Mouse (Mus musculus): Measurements from ENCODE around the gene Tmem233. TPM values are rescaled to one million over a fixed set of nuclear protein-coding genes. Genes with fewer than 3 reads are reported as not detected.
A peak's percentile ranks its signal among the peaks of the same experiment; 100 is the strongest.

The Tmem233 gene
- polyA plus RNA-seq, 1 experiment from 2014 or later = not detected

GRCm38 (mm10) chr5:116080736-116081135 lies 2.3 kb downstream of the Tmem233 start:
- DNase-seq (ENCODE audit: low spot score) (no peak), ATAC-seq (ENCODE audit: low FRiP score) (no peak)
- no peak overlapping the region for H3K4me3 ChIP-seq (replicated peaks; ENCODE audit: low read length)
- no peaks in the 10 kb centered on the region for H3K4me1 ChIP-seq (replicated peaks; ENCODE audit: control insufficient read depth, insufficient read depth, low read length)
- H3K9ac ChIP-seq = no peak overlapping the region
- H3K4me2 ChIP-seq (replicated peaks) = no peak overlapping the region
- H3K27ac ChIP-seq = no peak overlapping the region
- 68% methylated on average over 6 of the region's 6 CpGs for WGBS
- peaks cover 22% of the 10 kb centered on the region for H3K27me3 ChIP-seq (ENCODE audit: control insufficient read depth, insufficient read depth, low read length)
- no peaks in the 10 kb centered on the region for H3K9me3 ChIP-seq (ENCODE audit: control insufficient read depth, low read length)
- H3K36me3 ChIP-seq (replicated peaks; ENCODE audit: control insufficient read depth, insufficient read depth) = no peaks in the 10 kb centered on the region

- Histone ChIP-seq H3K27me3 (ENCODE audit: control insufficient read depth, insufficient read depth, low read length) (no peaks in the 10 kb centered on the region), H3K36me3 (replicated peaks; ENCODE audit: control insufficient read depth, insufficient read depth) (no peaks in the 10 kb centered on the region), H3K9ac (no peak overlapping the region), H3K4me2 (replicated peaks) (no peak overlapping the region), H3K4me1 (replicated peaks; ENCODE audit: control insufficient read depth, insufficient read depth, low read length) (no peaks in the 10 kb centered on the region), H3K27ac (no peak overlapping the region), H3K4me3 (replicated peaks; ENCODE audit: low read length) (no peak overlapping the region), H3K9me3 (ENCODE audit: control insufficient read depth, low read length) (no peaks in the 10 kb centered on the region)
- 98% methylated on average over 4 of the region's 4 CpGs for WGBS
- DNase-seq (ENCODE audit: low spot score) (no peak), ATAC-seq (ENCODE audit: low FRiP score) (no peak)
Measured at GRCm38 (mm10) chr5:116069618-116070017, 13.4 kb downstream of the Tmem233 start.

GRCm38 (mm10) chr5:116052826-116053225 lies 30.2 kb downstream of the Tmem233 start:
- no peak for ATAC-seq (ENCODE audit: low FRiP score)
- H3K4me1 ChIP-seq (replicated peaks; ENCODE audit: control insufficient read depth, insufficient read depth, low read length) = no peaks in the 10 kb centered on the region
- no peak overlapping the region for H3K4me3 ChIP-seq (replicated peaks; ENCODE audit: low read length)
- WGBS = 62% methylated on average over 6 of the region's 6 CpGs
- no peaks in the 10 kb centered on the region for H3K36me3 ChIP-seq (replicated peaks; ENCODE audit: control insufficient read depth, insufficient read depth)
- no peak for DNase-seq (ENCODE audit: low spot score)
- H3K4me2 ChIP-seq (replicated peaks) = no peak overlapping the region
- no peaks in the 10 kb centered on the region for H3K27me3 ChIP-seq (ENCODE audit: control insufficient read depth, insufficient read depth, low read length)
- no peak overlapping the region for H3K27ac ChIP-seq
- H3K9ac ChIP-seq = no peak overlapping the region
- H3K9me3 ChIP-seq (ENCODE audit: control insufficient read depth, low read length) = no peaks in the 10 kb centered on the region

GRCm38 (mm10) chr5:116052171-116052570 lies 30.9 kb downstream of the Tmem233 start:
- Histone ChIP-seq H3K27me3 (ENCODE audit: control insufficient read depth, insufficient read depth, low read length) (no peaks in the 10 kb centered on the region), H3K9ac (no peak overlapping the region), H3K36me3 (replicated peaks; ENCODE audit: control insufficient read depth, insufficient read depth) (no peaks in the 10 kb centered on the region), H3K4me3 (replicated peaks; ENCODE audit: low read length) (no peak overlapping the region), H3K27ac (no peak overlapping the region), H3K4me2 (replicated peaks) (no peak overlapping the region), H3K4me1 (replicated peaks; ENCODE audit: control insufficient read depth, insufficient read depth, low read length) (no peaks in the 10 kb centered on the region), H3K9me3 (ENCODE audit: control insufficient read depth, low read length) (no peaks in the 10 kb centered on the region)
- no peak for ATAC-seq (ENCODE audit: low FRiP score)
- DNase-seq (ENCODE audit: low spot score) = no peak
- 79% methylated on average over 5 of the region's 5 CpGs for WGBS

GRCm38 (mm10) chr5:116049821-116050220 lies 33.2 kb downstream of the Tmem233 start:
- ATAC-seq (ENCODE audit: low FRiP score) (no peak), DNase-seq (ENCODE audit: low spot score) (no peak)

GRCm38 (mm10) chr5:116048321-116048720 lies 34.7 kb downstream of the Tmem233 start:
- no peak for DNase-seq (ENCODE audit: low spot score)
- Histone ChIP-seq H3K27ac (no peak overlapping the region), H3K36me3 (replicated peaks; ENCODE audit: control insufficient read depth, insufficient read depth) (no peaks in the 10 kb centered on the region), H3K4me2 (replicated peaks) (no peak overlapping the region), H3K27me3 (ENCODE audit: control insufficient read depth, insufficient read depth, low read length) (no peaks in the 10 kb centered on the region), H3K4me1 (replicated peaks; ENCODE audit: control insufficient read depth, insufficient read depth, low read length) (no peaks in the 10 kb centered on the region), H3K9me3 (ENCODE audit: control insufficient read depth, low read length) (no peaks in the 10 kb centered on the region), H3K9ac (no peak overlapping the region), H3K4me3 (replicated peaks; ENCODE audit: low read length) (no peak overlapping the region)
- no peak for ATAC-seq (ENCODE audit: low FRiP score)
- 99% methylated on average over 3 of the region's 3 CpGs for whole genome bisulfite sequencing

More at GRCm38 (mm10) chr5:116049821-116050220, 33.2 kb downstream of the Tmem233 start:
- WGBS = 75% methylated on average over 4 of the region's 4 CpGs
- no peak overlapping the region for H3K27ac ChIP-seq
- no peaks in the 10 kb centered on the region for H3K9me3 ChIP-seq (ENCODE audit: control insufficient read depth, low read length)
- H3K4me1 ChIP-seq (replicated peaks; ENCODE audit: control insufficient read depth, insufficient read depth, low read length) = no peaks in the 10 kb centered on the region
- no peaks in the 10 kb centered on the region for H3K27me3 ChIP-seq (ENCODE audit: control insufficient read depth, insufficient read depth, low read length)
- no peak overlapping the region for H3K9ac ChIP-seq
- no peaks in the 10 kb centered on the region for H3K36me3 ChIP-seq (replicated peaks; ENCODE audit: control insufficient read depth, insufficient read depth)
- no peak overlapping the region for H3K4me2 ChIP-seq (replicated peaks)
- H3K4me3 ChIP-seq (replicated peaks; ENCODE audit: low read length) = no peak overlapping the region

- Histone ChIP-seq H3K27me3 (ENCODE audit: control insufficient read depth, insufficient read depth, low read length) (no peaks in the 10 kb centered on the region), H3K4me3 (replicated peaks; ENCODE audit: low read length) (no peak overlapping the region), H3K36me3 (replicated peaks; ENCODE audit: control insufficient read depth, insufficient read depth) (no peaks in the 10 kb centered on the region), H3K4me2 (replicated peaks) (no peak overlapping the region), H3K9me3 (ENCODE audit: control insufficient read depth, low read length) (no peaks in the 10 kb centered on the region), H3K4me1 (replicated peaks; ENCODE audit: control insufficient read depth, insufficient read depth, low read length) (no peaks in the 10 kb centered on the region), H3K9ac (no peak overlapping the region), H3K27ac (no peak overlapping the region)
- DNase-seq (ENCODE audit: low spot score) (no peak), ATAC-seq (ENCODE audit: low FRiP score) (no peak)
- 81% methylated on average over 4 of the region's 4 CpGs for WGBS
Measured at GRCm38 (mm10) chr5:116046246-116046645, 36.8 kb downstream of the Tmem233 start.

GRCm38 (mm10) chr5:116045581-116045980 lies 37.5 kb downstream of the Tmem233 start:
- 88% methylated on average over 8 of the region's 8 CpGs for WGBS
- Histone ChIP-seq H3K4me3 (replicated peaks; ENCODE audit: low read length) (no peak overlapping the region), H3K36me3 (replicated peaks; ENCODE audit: control insufficient read depth, insufficient read depth) (no peaks in the 10 kb centered on the region), H3K9ac (no peak overlapping the region), H3K27ac (no peak overlapping the region), H3K9me3 (ENCODE audit: control insufficient read depth, low read length) (no peaks in the 10 kb centered on the region), H3K27me3 (ENCODE audit: control insufficient read depth, insufficient read depth, low read length) (no peaks in the 10 kb centered on the region), H3K4me2 (replicated peaks) (no peak overlapping the region), H3K4me1 (replicated peaks; ENCODE audit: control insufficient read depth, insufficient read depth, low read length) (no peaks in the 10 kb centered on the region)
- DNase-seq (ENCODE audit: low spot score) (no peak), ATAC-seq (ENCODE audit: low FRiP score) (no peak)

GRCm38 (mm10) chr5:116042241-116042640 lies 40.8 kb downstream of the Tmem233 start:
- H3K9me3 ChIP-seq (ENCODE audit: control insufficient read depth, low read length) = no peaks in the 10 kb centered on the region
- H3K4me1 ChIP-seq (replicated peaks; ENCODE audit: control insufficient read depth, insufficient read depth, low read length) = no peaks in the 10 kb centered on the region
- H3K27ac ChIP-seq = no peak overlapping the region
- no peak overlapping the region for H3K4me2 ChIP-seq (replicated peaks)
- DNase-seq (ENCODE audit: low spot score) = no peak
- H3K4me3 ChIP-seq (replicated peaks; ENCODE audit: low read length) = no peak overlapping the region
- ATAC-seq (ENCODE audit: low FRiP score) = no peak
- 61% methylated on average over 7 of the region's 7 CpGs for WGBS
- H3K27me3 ChIP-seq (ENCODE audit: control insufficient read depth, insufficient read depth, low read length) = no peaks in the 10 kb centered on the region
- no peak overlapping the region for H3K9ac ChIP-seq
- no peaks in the 10 kb centered on the region for H3K36me3 ChIP-seq (replicated peaks; ENCODE audit: control insufficient read depth, insufficient read depth)

- ATAC-seq (ENCODE audit: low FRiP score) = no peak
- Histone ChIP-seq H3K4me1 (replicated peaks; ENCODE audit: control insufficient read depth, insufficient read depth, low read length) (no peaks in the 10 kb centered on the region), H3K4me2 (replicated peaks) (peak overlapping the region; percentile 19; the same call in 1 of the 2 replicates), H3K4me3 (replicated peaks; ENCODE audit: low read length) (no peak overlapping the region), H3K36me3 (replicated peaks; ENCODE audit: control insufficient read depth, insufficient read depth) (no peaks in the 10 kb centered on the region), H3K27me3 (ENCODE audit: control insufficient read depth, insufficient read depth, low read length) (no peaks in the 10 kb centered on the region; the same call in 1 of the 2 replicates), H3K9ac (no peak overlapping the region), H3K27ac (no peak overlapping the region), H3K9me3 (ENCODE audit: control insufficient read depth, low read length) (no peaks in the 10 kb centered on the region)
- no peak for DNase-seq (ENCODE audit: low spot score)
- 44% methylated on average over 11 of the region's 11 CpGs for WGBS
Measured at GRCm38 (mm10) chr5:116039706-116040105, 43.3 kb downstream of the Tmem233 start.
